Mouse (Mus musculus): ENCODE results near the gene Prelp. TPM values are rescaled to one million over a fixed set of nuclear protein-coding genes. Genes with fewer than 3 reads are reported as not detected.
A peak's percentile ranks its signal among the peaks of the same experiment; 100 is the strongest.

The Prelp gene
- polyA plus RNA-seq, 1 experiment from 2014 or later: 0.31 TPM

DNA sequence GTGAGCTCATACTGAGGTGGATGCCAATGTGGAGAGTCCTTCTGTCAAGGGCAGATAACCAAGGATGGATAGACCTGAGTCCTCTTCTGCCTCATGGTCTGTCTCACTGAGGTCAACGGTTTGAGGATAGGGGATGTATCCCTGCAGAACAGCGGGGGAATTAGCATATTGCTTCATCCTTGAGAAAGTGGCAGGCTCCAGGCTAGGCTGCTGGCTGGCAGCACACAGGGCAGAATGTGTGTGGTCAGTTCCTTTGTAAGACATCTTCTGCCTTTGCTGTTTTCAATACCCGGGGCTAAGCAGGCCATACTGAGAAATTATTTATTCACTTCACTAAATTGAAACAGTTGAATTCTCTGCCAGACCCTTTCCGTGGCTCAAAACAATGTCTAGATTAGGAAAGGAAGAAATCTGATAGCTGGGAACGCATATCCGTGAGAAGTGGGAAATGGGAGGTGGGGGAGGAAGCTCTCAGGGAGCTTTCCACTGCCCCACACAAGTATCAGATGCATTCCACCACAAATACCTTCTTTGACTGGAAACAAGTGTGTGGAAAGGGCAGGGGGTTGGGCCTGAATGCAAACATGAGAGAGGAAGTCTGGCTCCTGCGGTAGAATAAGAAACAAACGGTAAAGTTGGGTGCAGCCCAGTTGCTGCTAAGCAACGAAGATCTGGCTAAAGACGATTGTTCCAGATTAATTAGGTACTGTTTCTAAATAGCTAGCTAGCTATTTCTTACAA, 57.8 kb downstream of the Prelp start:
- peaks cover 37% of the 10 kb centered on the region for H3K4me1 ChIP-seq
- no peaks in the 10 kb centered on the region for H3K36me3 ChIP-seq
- H3K4me3 ChIP-seq: no peak overlapping the region
- DNase-seq (ENCODE audit: low spot score): no peak
- H3K27me3 ChIP-seq (ENCODE audit: low read depth, poor library complexity, severe bottlenecking): 0 out of 2 replicates have a peak, but pooled peaks cover 9% of the 10 kb centered on the region
- 51% methylated on average over 10 of the region's 10 CpGs for WGBS
- H3K27ac ChIP-seq (replicated peaks): peak overlapping the region; percentile 59
- H3K9me3 ChIP-seq (replicated peaks): no peaks in the 10 kb centered on the region

DNA sequence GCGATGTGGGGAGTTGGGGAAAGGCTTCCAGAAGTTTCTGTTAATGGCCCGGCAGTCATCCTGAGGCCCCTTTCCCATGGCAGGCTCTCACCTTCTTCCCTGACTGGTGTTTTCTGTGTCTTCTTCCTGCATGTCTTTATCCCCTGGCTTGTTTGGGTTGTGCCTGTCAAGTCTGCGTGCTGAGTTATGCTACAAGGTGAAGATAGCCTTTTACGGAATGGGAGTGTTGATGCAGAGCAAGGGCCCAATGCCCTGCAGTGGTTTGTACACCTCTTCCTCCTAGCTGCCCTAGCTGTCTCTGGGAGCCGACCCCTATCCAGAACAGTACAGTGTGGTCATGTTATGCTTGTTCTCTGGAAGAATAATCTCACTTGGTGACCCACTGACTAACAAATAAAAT, 60.2 kb downstream of the Prelp start:
- H3K4me3 ChIP-seq: no peak overlapping the region
- 79% methylated on average over 5 of the region's 5 CpGs for WGBS
- peaks cover 32% of the 10 kb centered on the region for H3K27me3 ChIP-seq (ENCODE audit: low read depth, poor library complexity, severe bottlenecking)
- no peaks in the 10 kb centered on the region for H3K36me3 ChIP-seq
- no peak for DNase-seq (ENCODE audit: low spot score)
- H3K9me3 ChIP-seq (replicated peaks): no peaks in the 10 kb centered on the region
- H3K27ac ChIP-seq (replicated peaks): no peak overlapping the region; the same call in 1 of the 2 replicates
- H3K4me1 ChIP-seq: peaks cover 49% of the 10 kb centered on the region

Other genes starting within 250 kb of the Prelp start
- gene Lax1, start 231.3 kb downstream of the Prelp start, polyA plus RNA-seq (2016; fragmentation: Nextera tagmentation; extraction: Ambion mirVana): 0.23 and 0.31 TPM in 2 replicates
- gene Atp2b4, start 120.4 kb downstream of the Prelp start, polyA plus RNA-seq (2016; fragmentation: Nextera tagmentation; extraction: Ambion mirVana): 3.0 and 5.7 TPM in 2 replicates
- gene Optc, start 13.4 kb downstream of the Prelp start, polyA plus RNA-seq (2016; fragmentation: Nextera tagmentation; extraction: Ambion mirVana): 0.86 and 1.7 TPM in 2 replicates
- gene Fmod, start 115.8 kb upstream of the Prelp start, polyA plus RNA-seq (2016; fragmentation: Nextera tagmentation; extraction: Ambion mirVana): 2.8 and 6.5 TPM in 2 replicates
- gene Btg2, start 157.7 kb upstream of the Prelp start, polyA plus RNA-seq (2016; fragmentation: Nextera tagmentation; extraction: Ambion mirVana): 107 and 161 TPM in 2 replicates
- not detected in 2 replicates for gene Chit1, start 189.8 kb upstream of the Prelp start, polyA plus RNA-seq (2016; fragmentation: Nextera tagmentation; extraction: Ambion mirVana)